In genomic region chr11:51582713-51583112, GRCm38 (mm10) we compare ENCODE assay signal across 8 mouse cellular contexts. TPM values are rescaled to one million over a fixed set of nuclear protein-coding genes. Genes with fewer than 3 reads are reported as not detected.
DNase-seq lines count a peak whose midpoint lies in the region; ATAC-seq and TF ChIP-seq lines count a peak whose summit lies in the region.

No protein-coding gene starts in this region.

- peak overlapping the region; percentile 35; the same call in 1 of the 2 replicates for H3K27ac ChIP-seq in forebrain, embryonic 10.5 days
- H3K27ac ChIP-seq in forebrain, embryonic 15.5 days (replicated peaks), result no peak overlapping the region
- no peak overlapping the region for H3K27ac ChIP-seq in small intestine, adult 2 months (ENCODE audit: insufficient read depth, low read depth, low read length)

- TF ChIP-seq CTCF in small intestine, adult 2 months (IDR thresholded peaks at IDR 0.05; ENCODE audit: extremely low read depth, insufficient read length, insufficient replicate concordance, low read depth, low read length), result peak; percentile 80; the same call in 1 of the 2 replicates

- no peak for ATAC-seq in forebrain, embryonic 15.5 days (replicated peaks)
- peak; percentile 43 for ATAC-seq in erythroid progenitor cell, adult 5-6 weeks (replicated peaks; ENCODE audit: low FRiP score, poor library complexity, severe bottlenecking)

- no peaks in the 10 kb centered on the region for H3K9me3 ChIP-seq in forebrain, embryonic 10.5 days
- H3K9me3 ChIP-seq in forebrain, embryonic 15.5 days, result no peaks in the 10 kb centered on the region

- no peaks in the 10 kb centered on the region for H3K27me3 ChIP-seq in forebrain, embryonic 10.5 days (ENCODE audit: poor library complexity, severe bottlenecking)
- no peaks in the 10 kb centered on the region for H3K27me3 ChIP-seq in forebrain, embryonic 15.5 days
- no peaks in the 10 kb centered on the region for H3K27me3 ChIP-seq in small intestine, adult 2 months (ENCODE audit: control insufficient read depth, insufficient read depth, low read length)

- peaks cover 41% of the 10 kb centered on the region for H3K4me1 ChIP-seq in forebrain, embryonic 10.5 days
- peaks cover 23% of the 10 kb centered on the region for H3K4me1 ChIP-seq in forebrain, embryonic 15.5 days
- H3K4me1 ChIP-seq in small intestine, adult 2 months (ENCODE audit: control insufficient read depth, insufficient read depth, insufficient read length, low read length), result peaks cover 16% of the 10 kb centered on the region

- 19% methylated on average over 8 of the region's 8 CpGs for WGBS in forebrain, embryonic 10.5 days
- WGBS in forebrain, embryonic 15.5 days, result 24% methylated on average over 8 of the region's 8 CpGs
- WGBS in small intestine, adult 2 months, result 45% methylated on average over 8 of the region's 8 CpGs

- TF ChIP-seq POLR2A in small intestine, adult 2 months (IDR thresholded peaks at IDR 0.05; ENCODE audit: low read depth, low read length), result no peak

- no peak overlapping the region for H3K4me3 ChIP-seq in forebrain, embryonic 10.5 days
- H3K4me3 ChIP-seq in forebrain, embryonic 15.5 days, result no peak overlapping the region
- no peak overlapping the region for H3K4me3 ChIP-seq in small intestine, adult 2 months (ENCODE audit: low read depth, low read length)

- DNase-seq in forebrain, embryonic 10.5 days (ENCODE audit: extremely low spot score, low spot score), result peak; percentile 75
- DNase-seq in B cell, adult 2 months, result peak; percentile 83 to 87
- peak; percentile 64 for DNase-seq in brain, adult 2 months (ENCODE audit: low read depth, low spot score)
- DNase-seq in kidney, postnatal 10 days, result peak; percentile 89
- peak; percentile 83 for DNase-seq in lung, postnatal 14 days

- no peak overlapping the region for H3K4me2 ChIP-seq in forebrain, embryonic 15.5 days (replicated peaks)

- peaks cover 22% of the 10 kb centered on the region for H3K36me3 ChIP-seq in forebrain, embryonic 10.5 days (replicated peaks)
- H3K36me3 ChIP-seq in forebrain, embryonic 15.5 days, result peaks cover 15% of the 10 kb centered on the region
- H3K36me3 ChIP-seq in small intestine, adult 2 months (ENCODE audit: control insufficient read depth, insufficient read depth, low read length), result peaks cover 6% of the 10 kb centered on the region

- H3K9ac ChIP-seq in forebrain, embryonic 15.5 days (replicated peaks), result no peak overlapping the region

RNA-seq across cellular contexts. Expression of gene Phykpl, which starts 1.8 kb away (rescaled TPM):
- polyA plus RNA-seq in forebrain, embryonic 10.5 days (2016; fragmentation: Nextera tagmentation; extraction: Ambion mirVana), result 15.9 and 16.3 TPM in 2 replicates
- 12.6 and 13.1 TPM in 2 replicates for polyA plus RNA-seq in forebrain, embryonic 15.5 days (2015; fragmentation: Nextera tagmentation; extraction: Ambion mirVana)
- total RNA-seq in erythroid progenitor cell, adult 5-6 weeks (2015; ENCODE audit: low replicate concordance), result 3.6 and 17.2 TPM in 2 replicates
- total RNA-seq in erythroid progenitor cell, adult 5-6 weeks (2017; ENCODE audit: low replicate concordance), result 6.5 and 10.4 TPM in 2 replicates
- polyA plus RNA-seq in small intestine, adult 2 months (2012; rRNA removed), result 14.9 and 18.7 TPM in 2 replicates

RNA-seq across cellular contexts. Expression of gene Hnrnpab, which starts 23.9 kb away (rescaled TPM):
- polyA plus RNA-seq in forebrain, embryonic 10.5 days (2016; fragmentation: Nextera tagmentation; extraction: Ambion mirVana), result 597 and 634 TPM in 2 replicates
- 588 and 604 TPM in 2 replicates for polyA plus RNA-seq in forebrain, embryonic 15.5 days (2015; fragmentation: Nextera tagmentation; extraction: Ambion mirVana)
- 250 and 265 TPM in 2 replicates for total RNA-seq in erythroid progenitor cell, adult 5-6 weeks (2015; ENCODE audit: low replicate concordance)
- 313 and 505 TPM in 2 replicates for total RNA-seq in erythroid progenitor cell, adult 5-6 weeks (2017; ENCODE audit: low replicate concordance)
- 276 and 428 TPM in 2 replicates for polyA plus RNA-seq in small intestine, adult 2 months (2012; rRNA removed)

RNA-seq across cellular contexts. Expression of gene Nhp2, which starts 36.8 kb away (rescaled TPM):
- polyA plus RNA-seq in forebrain, embryonic 10.5 days (2016; fragmentation: Nextera tagmentation; extraction: Ambion mirVana), result 273 and 279 TPM in 2 replicates
- polyA plus RNA-seq in forebrain, embryonic 15.5 days (2015; fragmentation: Nextera tagmentation; extraction: Ambion mirVana), result 98.5 and 102 TPM in 2 replicates
- 15.9 and 23.1 TPM in 2 replicates for total RNA-seq in erythroid progenitor cell, adult 5-6 weeks (2015; ENCODE audit: low replicate concordance)
- total RNA-seq in erythroid progenitor cell, adult 5-6 weeks (2017; ENCODE audit: low replicate concordance), result 12.3 and 14.8 TPM in 2 replicates
- 33.8 and 45.0 TPM in 2 replicates for polyA plus RNA-seq in small intestine, adult 2 months (2012; rRNA removed)

RNA-seq across cellular contexts. Expression of gene Rmnd5b, which starts 53.0 kb away (rescaled TPM):
- polyA plus RNA-seq in forebrain, embryonic 10.5 days (2016; fragmentation: Nextera tagmentation; extraction: Ambion mirVana), result 37.2 and 39.1 TPM in 2 replicates
- polyA plus RNA-seq in forebrain, embryonic 15.5 days (2015; fragmentation: Nextera tagmentation; extraction: Ambion mirVana), result 69.6 and 77.7 TPM in 2 replicates
- total RNA-seq in erythroid progenitor cell, adult 5-6 weeks (2015; ENCODE audit: low replicate concordance), result 8.6 and 10.5 TPM in 2 replicates
- total RNA-seq in erythroid progenitor cell, adult 5-6 weeks (2017; ENCODE audit: low replicate concordance), result 2.1 and 14.6 TPM in 2 replicates
- polyA plus RNA-seq in small intestine, adult 2 months (2012; rRNA removed), result 36.0 and 45.9 TPM in 2 replicates
